Mouse (Mus musculus): ENCODE data around the gene Ncmap. TPM values are rescaled to one million over a fixed set of nuclear protein-coding genes. Genes with fewer than 3 reads are reported as not detected.

Gene Ncmap
- total RNA-seq, 2 experiments from 2014 or later = 9.8 to 16.8 TPM

- no peak for DNase-seq
Observed at GRCm38 (mm10) chr4:135352326-135353065, 45.5 kb downstream of the Ncmap start.

DNA sequence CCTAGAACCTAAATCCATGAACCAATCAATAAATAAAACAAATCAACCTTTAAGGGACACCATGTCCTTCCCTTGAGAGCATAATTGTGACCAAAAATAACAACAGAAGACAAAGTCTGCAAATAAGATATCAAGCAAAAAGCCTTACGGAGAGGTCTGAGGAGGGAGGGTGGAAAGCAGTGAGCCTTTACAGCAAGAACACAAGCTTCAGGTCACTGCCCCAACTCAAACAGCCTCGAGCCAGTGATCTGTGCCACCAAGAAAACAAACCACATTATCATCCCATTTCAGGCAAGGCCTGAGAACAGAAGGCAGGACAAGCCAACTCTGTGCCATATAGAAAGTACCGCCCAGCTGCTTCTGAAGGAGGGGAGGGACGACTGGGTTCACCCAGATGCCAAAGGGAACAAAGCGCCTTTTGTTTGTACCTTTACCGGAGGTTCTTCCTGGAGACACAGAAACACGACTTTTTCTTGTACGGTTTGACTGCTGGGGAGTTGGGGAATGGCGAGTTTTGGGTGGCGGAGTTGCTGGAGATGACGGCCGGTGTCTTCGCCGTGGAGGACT, 60.6 kb downstream of the Ncmap start:
- no peak for DNase-seq

- no peak for DNase-seq
Observed at GRCm38 (mm10) chr4:135336023-135336357, 62.0 kb downstream of the Ncmap start.

GRCm38 (mm10) chr4:135335327-135336022, 62.6 kb downstream of the Ncmap start:
- DNase-seq = no peak

DNA sequence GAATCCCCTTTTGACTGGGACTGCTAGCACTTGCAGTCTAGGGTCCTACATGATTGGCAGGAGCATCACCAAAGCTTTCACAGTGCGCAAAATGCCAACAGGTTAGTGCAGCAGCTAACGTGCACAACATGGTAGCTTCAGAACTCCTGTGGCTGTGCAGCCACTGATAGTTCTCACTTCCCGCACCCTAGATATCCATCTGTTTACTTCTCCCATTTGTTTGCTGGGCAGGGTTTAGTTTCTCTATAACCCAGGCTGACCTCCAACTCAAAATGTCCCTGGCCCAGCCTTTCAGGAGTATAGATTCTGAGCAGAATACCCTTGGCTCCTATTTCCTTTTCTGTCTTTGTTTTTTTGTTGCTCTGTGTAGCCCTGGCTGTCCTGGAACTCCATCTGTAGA, 71.6 kb downstream of the Ncmap start:
- no peak for DNase-seq

GRCm38 (mm10) chr4:135326046-135326445, 72.0 kb downstream of the Ncmap start:
- DNase-seq = no peak

DNA sequence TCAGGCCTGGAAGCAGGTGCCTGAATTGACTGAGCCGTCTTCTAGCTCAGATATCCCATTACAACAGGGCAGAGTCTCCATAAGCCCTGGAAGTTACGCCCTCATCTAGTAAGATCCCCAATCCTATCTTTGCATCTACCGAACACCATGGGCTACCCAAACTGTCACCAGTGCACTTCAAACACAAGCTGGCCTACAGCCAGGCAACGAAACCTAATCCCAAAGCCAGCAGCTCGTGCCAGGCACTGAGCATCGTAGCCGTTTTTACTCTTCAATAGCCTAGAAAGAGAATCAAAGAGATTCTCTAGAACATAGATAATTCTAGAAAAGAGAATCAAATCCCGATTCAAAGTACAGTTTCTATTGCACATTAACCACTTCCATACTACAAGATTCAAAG, 75.0 kb downstream of the Ncmap start:
- DNase-seq = peak; percentile 37

Small RNA genes lying within 50 kb of the gene (microRNA-seq; reads per million reads assigned to microRNA genes)
- gene Mir700 = 66.5 to 121 reads per million in 2 experiments

Other genes with a start within 250 kb of the Ncmap start
- gene Clic4, start 125.4 kb downstream of the Ncmap start, total RNA-seq (2021) = 10 to 100 TPM; 56.8 to 69.7 TPM
- 100 to 1,000 TPM in 1 of 2 experiments, 10 to 100 TPM in 1; 74.6 to 107 TPM for gene Srrm1, start 44.9 kb downstream of the Ncmap start, total RNA-seq (2021)
- 10 to 100 TPM in 1 of 2 experiments, 1 to 10 TPM in 1; 9.9 to 11.2 TPM for gene Rcan3, start 35.6 kb upstream of the Ncmap start, total RNA-seq (2021)
- not detected for gene Stpg1, start 96.6 kb upstream of the Ncmap start, total RNA-seq (2021)
- gene Nipal3, start 96.8 kb upstream of the Ncmap start, total RNA-seq (2021) = 1 to 10 TPM; 6.4 to 6.9 TPM
- gene Grhl3, start 175.4 kb upstream of the Ncmap start, total RNA-seq (2021) = under 1 TPM; 0.18 to 0.26 TPM